In the genomic region with DNA sequence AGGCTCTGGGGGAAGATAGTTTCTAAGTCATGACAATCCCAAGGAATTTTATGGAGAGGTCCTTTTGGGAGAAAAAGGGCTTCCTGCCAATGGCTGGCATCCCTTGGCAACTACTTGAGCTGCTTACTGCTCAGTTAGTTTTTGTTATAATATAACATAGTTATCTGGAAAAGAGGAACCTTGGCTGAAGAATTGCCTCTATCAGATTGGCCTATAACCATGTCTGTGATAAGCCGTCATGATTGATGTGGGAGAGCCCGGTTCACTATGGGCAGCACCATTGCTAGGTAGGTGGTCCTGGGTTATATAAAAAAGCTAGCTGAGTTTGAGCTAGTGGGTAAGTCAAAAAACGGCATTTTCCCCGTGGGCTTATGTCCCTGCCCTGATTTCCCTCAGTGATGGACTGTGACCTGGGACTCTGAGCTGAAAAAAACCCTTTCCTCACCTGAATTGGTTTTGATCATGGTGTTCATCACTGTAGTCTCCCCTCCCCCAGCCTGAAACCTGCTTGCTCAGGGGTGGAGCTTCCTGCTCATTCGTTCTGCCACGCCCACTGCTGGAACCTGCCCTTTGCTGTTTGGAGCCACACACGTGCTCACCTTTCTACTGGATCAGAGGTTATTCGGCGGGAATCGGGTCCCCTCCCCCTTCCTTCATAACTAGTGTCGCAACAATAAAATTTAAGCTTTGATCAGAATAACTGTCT, we compare ENCODE assay signal across 30 mouse cellular contexts. TPM values are rescaled to one million over a fixed set of nuclear protein-coding genes. Genes with fewer than 3 reads are reported as not detected.
DNase-seq lines count a peak whose midpoint lies in the region; ATAC-seq lines count a peak whose summit lies in the region.
"Had no signal": no experiment of that assay in that cellular context is flagged by ENCODE, and none has a peak within 500 bp of the region (broad histone marks: within the 10 kb centered on the region; RNA-seq: fewer than 3 reads in every experiment).

No protein-coding gene starts in this region.

- H3K27me3 ChIP-seq in forebrain, embryonic 15.5 days: no peaks in the 10 kb centered on the region
- H3K27me3 ChIP-seq: embryonic facial prominence, embryonic 15.5 days; heart, embryonic 12.5 days; limb, embryonic 13.5 days; liver, embryonic 15.5 days; neural tube, embryonic 13.5 days; Patski; stomach, embryonic 15.5 days had no signal

- DNase-seq in cerebellum, adult 9-10 months: peak; percentile 9
- no peak for DNase-seq in cerebellum, adult 11-12 months
- DNase-seq in kidney, postnatal 36 days: peak; percentile 34 to 65
- no peak for DNase-seq in kidney, postnatal 10 days
- peak; percentile 35 for DNase-seq in adipocyte (ENCODE audit: low spot score)
- DNase-seq in lung, postnatal 25 days (ENCODE audit: low spot score): no peak
- DNase-seq: adrenal gland, postnatal 10 days; cerebellum, adult 2 months; cerebellum, postnatal 36 days; forebrain, postnatal 0 days; gastrocnemius, postnatal 14 days; heart, adult 11 months; heart, postnatal 10 days; right cerebral cortex, postnatal 4 days; thymus, postnatal 25 days had no signal

- WGBS in forebrain, embryonic 15.5 days: 53% methylated on average over 11 of the region's 11 CpGs

- no peaks in the 10 kb centered on the region for H3K9me3 ChIP-seq in forebrain, embryonic 15.5 days
- H3K9me3 ChIP-seq: embryonic facial prominence, embryonic 15.5 days; heart, embryonic 12.5 days; hindbrain, embryonic 10.5 days; limb, embryonic 13.5 days; liver, embryonic 15.5 days; midbrain, embryonic 10.5 days; neural tube, embryonic 13.5 days; stomach, embryonic 15.5 days had no signal

- ATAC-seq in forebrain, embryonic 15.5 days (replicated peaks): no peak
- ATAC-seq: activated CD4-positive, CD25-positive, alpha-beta regulatory T cell, adult 4 months; forebrain, postnatal 0 days; hindbrain, postnatal 0 days; midbrain, embryonic 16.5 days; Patski had no signal

- H3K9ac ChIP-seq in forebrain, embryonic 15.5 days (replicated peaks): no peak overlapping the region
- H3K9ac ChIP-seq: embryonic facial prominence, embryonic 15.5 days; forebrain, postnatal 0 days; heart, embryonic 12.5 days; limb, embryonic 13.5 days; liver, embryonic 15.5 days; neural tube, embryonic 13.5 days; stomach, embryonic 15.5 days had no signal

- H3K36me3 ChIP-seq in forebrain, embryonic 15.5 days: no peaks in the 10 kb centered on the region
- H3K36me3 ChIP-seq: embryonic facial prominence, embryonic 15.5 days; heart, embryonic 12.5 days; hindbrain, embryonic 10.5 days; limb, embryonic 13.5 days; liver, embryonic 15.5 days; midbrain, embryonic 10.5 days; neural tube, embryonic 13.5 days; stomach, embryonic 15.5 days had no signal

- no peak overlapping the region for H3K4me3 ChIP-seq in forebrain, embryonic 15.5 days
- H3K4me3 ChIP-seq: embryonic facial prominence, embryonic 15.5 days; heart, embryonic 12.5 days; hindbrain, embryonic 10.5 days; limb, embryonic 13.5 days; liver, embryonic 15.5 days; midbrain, embryonic 10.5 days; myocyte; neural tube, embryonic 13.5 days; stomach, embryonic 15.5 days had no signal

- H3K4me1 ChIP-seq in forebrain, embryonic 15.5 days: no peaks in the 10 kb centered on the region
- H3K4me1 ChIP-seq: embryonic facial prominence, embryonic 15.5 days; heart, embryonic 12.5 days; hindbrain, embryonic 10.5 days; limb, embryonic 13.5 days; liver, embryonic 15.5 days; midbrain, embryonic 10.5 days; neural tube, embryonic 13.5 days; stomach, embryonic 15.5 days had no signal

- no peak overlapping the region for H3K4me2 ChIP-seq in forebrain, embryonic 15.5 days (replicated peaks)
- H3K4me2 ChIP-seq: embryonic facial prominence, embryonic 15.5 days; heart, embryonic 12.5 days; limb, embryonic 13.5 days; liver, embryonic 15.5 days; neural tube, embryonic 13.5 days; stomach, embryonic 15.5 days had no signal

- H3K27ac ChIP-seq in forebrain, embryonic 15.5 days (replicated peaks): no peak overlapping the region
- H3K27ac ChIP-seq: embryonic facial prominence, embryonic 15.5 days; hindbrain, embryonic 10.5 days; hindbrain, postnatal 0 days; kidney, postnatal 0 days; limb, embryonic 13.5 days; liver, embryonic 15.5 days; midbrain, embryonic 10.5 days; neural tube, embryonic 13.5 days; stomach, embryonic 15.5 days had no signal

RNA-seq across cellular contexts. Expression of a gene that starts 8.7 kb away (rescaled TPM):
- 0.61 and 0.68 TPM in 2 replicates for polyA plus RNA-seq in forebrain, embryonic 15.5 days (2015; fragmentation: Nextera tagmentation; extraction: Ambion mirVana)

RNA-seq across cellular contexts. Expression of a gene that starts 34.7 kb away (rescaled TPM):
- polyA plus RNA-seq in forebrain, embryonic 15.5 days (2015; fragmentation: Nextera tagmentation; extraction: Ambion mirVana): 90.7 and 94.9 TPM in 2 replicates

RNA-seq across cellular contexts. Expression of a gene that starts 53.5 kb away (rescaled TPM):
- 16.8 and 17.7 TPM in 2 replicates for polyA plus RNA-seq in forebrain, embryonic 15.5 days (2015; fragmentation: Nextera tagmentation; extraction: Ambion mirVana)

Comparison
In these comparisons a context has a peak if more than half of its experiments do, and no peak if none do; other contexts are left out.
1. DNase-seq: peak in cerebellum, adult 9-10 months (single experiment), kidney, postnatal 36 days (2 of 2) and adipocyte (single experiment); none in cerebellum, adult 11-12 months (single experiment), kidney, postnatal 10 days (single experiment) and lung, postnatal 25 days (single experiment).